Mouse (Mus musculus): ENCODE data around the gene Serpine2. TPM values are rescaled to one million over a fixed set of nuclear protein-coding genes. Genes with fewer than 3 reads are reported as not detected.

The Serpine2 gene
- polyA plus RNA-seq, 1 experiment from 2014 or later = 136 TPM

GRCm38 (mm10) chr1:79823951-79824633 is 36.9 kb downstream of the Serpine2 start:
- Histone ChIP-seq H3K36me3 (ENCODE audit: control insufficient read depth, insufficient read depth, low read length) (no peaks in the 10 kb centered on the region), H3K27me3 (ENCODE audit: control insufficient read depth, insufficient read depth, low read length) (no peaks in the 10 kb centered on the region), H3K4me3 (ENCODE audit: low read length) (peak overlapping the region; percentile 2; the same call in 1 of the 2 replicates), H3K27ac (ENCODE audit: low read depth, low read length) (peak overlapping the region; percentile 42; the same call in 1 of the 2 replicates), H3K4me1 (ENCODE audit: control insufficient read depth, insufficient read depth, low read length) (peaks cover 11% of the 10 kb centered on the region; the same call in 1 of the 2 replicates), H3K9me3 (ENCODE audit: control insufficient read depth, low read length) (no peaks in the 10 kb centered on the region), H3K9ac (ENCODE audit: low read depth, low read length) (peak overlapping the region; percentile 23; the same call in 1 of the 2 replicates), H3K4me2 (replicated peaks; ENCODE audit: low read depth, low read length) (no peak overlapping the region; the same call in 1 of the 2 replicates)
- WGBS = 49% methylated on average over 14 of the region's 14 CpGs
- ATAC-seq (ENCODE audit: low FRiP score, low TSS enrichment) = no peak

GRCm38 (mm10) chr1:79822806-79823525 is 38.0 kb downstream of the Serpine2 start:
- Histone ChIP-seq H3K4me3 (ENCODE audit: low read length) (no peak overlapping the region), H3K9me3 (ENCODE audit: control insufficient read depth, low read length) (no peaks in the 10 kb centered on the region), H3K4me2 (replicated peaks; ENCODE audit: low read depth, low read length) (no peak overlapping the region), H3K4me1 (ENCODE audit: control insufficient read depth, insufficient read depth, low read length) (peaks cover 11% of the 10 kb centered on the region; the same call in 1 of the 2 replicates), H3K9ac (ENCODE audit: low read depth, low read length) (no peak overlapping the region), H3K27me3 (ENCODE audit: control insufficient read depth, insufficient read depth, low read length) (no peaks in the 10 kb centered on the region), H3K27ac (ENCODE audit: low read depth, low read length) (no peak overlapping the region; the same call in 1 of the 2 replicates), H3K36me3 (ENCODE audit: control insufficient read depth, insufficient read depth, low read length) (no peaks in the 10 kb centered on the region)
- ATAC-seq (ENCODE audit: low FRiP score, low TSS enrichment) = no peak
- WGBS = 51% methylated on average over 13 of the region's 13 CpGs

GRCm38 (mm10) chr1:79819296-79819879 is 41.6 kb downstream of the Serpine2 start:
- no peak overlapping the region for H3K4me3 ChIP-seq (ENCODE audit: low read length)
- H3K27ac ChIP-seq (ENCODE audit: low read depth, low read length) = no peak overlapping the region
- 90% methylated on average over 11 of the region's 11 CpGs for WGBS

GRCm38 (mm10) chr1:79815446-79815845 is 45.5 kb downstream of the Serpine2 start:
- H3K9ac ChIP-seq (ENCODE audit: low read depth, low read length) = no peak overlapping the region
- no peak for ATAC-seq (ENCODE audit: low FRiP score, low TSS enrichment)
- H3K4me1 ChIP-seq (ENCODE audit: control insufficient read depth, insufficient read depth, low read length) = no peaks in the 10 kb centered on the region
- no peaks in the 10 kb centered on the region for H3K27me3 ChIP-seq (ENCODE audit: control insufficient read depth, insufficient read depth, low read length)
- no peak overlapping the region for H3K27ac ChIP-seq (ENCODE audit: low read depth, low read length)
- H3K9me3 ChIP-seq (ENCODE audit: control insufficient read depth, low read length) = no peaks in the 10 kb centered on the region
- 88% methylated on average over 3 of the region's 3 CpGs for WGBS
- no peak overlapping the region for H3K4me2 ChIP-seq (replicated peaks; ENCODE audit: low read depth, low read length)
- no peak overlapping the region for H3K4me3 ChIP-seq (ENCODE audit: low read length)
- H3K36me3 ChIP-seq (ENCODE audit: control insufficient read depth, insufficient read depth, low read length) = no peaks in the 10 kb centered on the region

More at GRCm38 (mm10) chr1:79819296-79819879, 41.6 kb downstream of the Serpine2 start:
- Histone ChIP-seq H3K27me3 (ENCODE audit: control insufficient read depth, insufficient read depth, low read length) (no peaks in the 10 kb centered on the region), H3K4me1 (ENCODE audit: control insufficient read depth, insufficient read depth, low read length) (0 out of 2 replicates have a peak, but pooled peaks cover 2% of the 10 kb centered on the region), H3K9ac (ENCODE audit: low read depth, low read length) (no peak overlapping the region), H3K9me3 (ENCODE audit: control insufficient read depth, low read length) (no peaks in the 10 kb centered on the region), H3K36me3 (ENCODE audit: control insufficient read depth, insufficient read depth, low read length) (no peaks in the 10 kb centered on the region), H3K4me2 (replicated peaks; ENCODE audit: low read depth, low read length) (no peak overlapping the region)
- no peak for ATAC-seq (ENCODE audit: low FRiP score, low TSS enrichment)

GRCm38 (mm10) chr1:79809447-79809846 is 51.5 kb downstream of the Serpine2 start:
- no peak overlapping the region for H3K4me3 ChIP-seq (ENCODE audit: low read length)
- no peaks in the 10 kb centered on the region for H3K27me3 ChIP-seq (ENCODE audit: control insufficient read depth, insufficient read depth, low read length)
- no peak overlapping the region for H3K27ac ChIP-seq (ENCODE audit: low read depth, low read length)
- H3K36me3 ChIP-seq (ENCODE audit: control insufficient read depth, insufficient read depth, low read length) = no peaks in the 10 kb centered on the region
- 86% methylated on average over 3 of the region's 3 CpGs for WGBS
- H3K9me3 ChIP-seq (ENCODE audit: control insufficient read depth, low read length) = no peaks in the 10 kb centered on the region
- no peak overlapping the region for H3K4me2 ChIP-seq (replicated peaks; ENCODE audit: low read depth, low read length)
- H3K4me1 ChIP-seq (ENCODE audit: control insufficient read depth, insufficient read depth, low read length) = no peaks in the 10 kb centered on the region
- no peak for ATAC-seq (ENCODE audit: low FRiP score, low TSS enrichment)
- no peak overlapping the region for H3K9ac ChIP-seq (ENCODE audit: low read depth, low read length)

- H3K36me3 ChIP-seq (ENCODE audit: control insufficient read depth, insufficient read depth, low read length) = no peaks in the 10 kb centered on the region
- no peaks in the 10 kb centered on the region for H3K9me3 ChIP-seq (ENCODE audit: control insufficient read depth, low read length)
- H3K4me2 ChIP-seq (replicated peaks; ENCODE audit: low read depth, low read length) = no peak overlapping the region
- H3K9ac ChIP-seq (ENCODE audit: low read depth, low read length) = no peak overlapping the region
- no peak for ATAC-seq (ENCODE audit: low FRiP score, low TSS enrichment)
- H3K4me1 ChIP-seq (ENCODE audit: control insufficient read depth, insufficient read depth, low read length) = no peaks in the 10 kb centered on the region
- no peaks in the 10 kb centered on the region for H3K27me3 ChIP-seq (ENCODE audit: control insufficient read depth, insufficient read depth, low read length)
- H3K27ac ChIP-seq (ENCODE audit: low read depth, low read length) = no peak overlapping the region
- 85% methylated on average over 5 of the region's 5 CpGs for WGBS
- no peak overlapping the region for H3K4me3 ChIP-seq (ENCODE audit: low read length)
These were observed 54.1 kb downstream of the Serpine2 start for GRCm38 (mm10) chr1:79806865-79807264.

- WGBS = 91% methylated on average over 7 of the region's 7 CpGs
These were observed 57.4 kb downstream of the Serpine2 start for GRCm38 (mm10) chr1:79803614-79804013.

GRCm38 (mm10) chr1:79802858-79803427 is 58.0 kb downstream of the Serpine2 start:
- Histone ChIP-seq H3K9me3 (ENCODE audit: control insufficient read depth, low read length) (no peaks in the 10 kb centered on the region), H3K4me2 (replicated peaks; ENCODE audit: low read depth, low read length) (no peak overlapping the region), H3K9ac (ENCODE audit: low read depth, low read length) (no peak overlapping the region), H3K36me3 (ENCODE audit: control insufficient read depth, insufficient read depth, low read length) (no peaks in the 10 kb centered on the region), H3K27ac (ENCODE audit: low read depth, low read length) (no peak overlapping the region), H3K4me1 (ENCODE audit: control insufficient read depth, insufficient read depth, low read length) (no peaks in the 10 kb centered on the region), H3K27me3 (ENCODE audit: control insufficient read depth, insufficient read depth, low read length) (no peaks in the 10 kb centered on the region), H3K4me3 (ENCODE audit: low read length) (no peak overlapping the region)
- WGBS = 93% methylated on average over 11 of the region's 11 CpGs
- no peak for ATAC-seq (ENCODE audit: low FRiP score, low TSS enrichment)

More at GRCm38 (mm10) chr1:79803614-79804013, 57.4 kb downstream of the Serpine2 start:
- no peak overlapping the region for H3K4me3 ChIP-seq (ENCODE audit: low read length)
- no peaks in the 10 kb centered on the region for H3K4me1 ChIP-seq (ENCODE audit: control insufficient read depth, insufficient read depth, low read length)
- H3K27me3 ChIP-seq (ENCODE audit: control insufficient read depth, insufficient read depth, low read length) = no peaks in the 10 kb centered on the region
- H3K9me3 ChIP-seq (ENCODE audit: control insufficient read depth, low read length) = no peaks in the 10 kb centered on the region
- no peak overlapping the region for H3K4me2 ChIP-seq (replicated peaks; ENCODE audit: low read depth, low read length)
- H3K36me3 ChIP-seq (ENCODE audit: control insufficient read depth, insufficient read depth, low read length) = no peaks in the 10 kb centered on the region
- H3K9ac ChIP-seq (ENCODE audit: low read depth, low read length) = no peak overlapping the region
- no peak for ATAC-seq (ENCODE audit: low FRiP score, low TSS enrichment)
- H3K27ac ChIP-seq (ENCODE audit: low read depth, low read length) = no peak overlapping the region

Data from kidney, embryonic 14.5 days (tissue).